Mouse (Mus musculus) limb, embryonic 13.5 days (tissue): ENCODE results near the gene Lhx6. TPM values are rescaled to one million over a fixed set of nuclear protein-coding genes. Genes with fewer than 3 reads are reported as not detected.

Experiments used
- ATAC-seq: fragments of 200-750 bp; cut with Nextera tagmentation; 2 replicates; pipeline ENCODE4 v1.8.0; 2017; ENCODE audit warnings: low read depth, moderate number of reproducible peaks, moderate TSS enrichment; ENCODE audit not compliant: low FRiP score
- H3K27ac ChIP-seq: fragments of 300-500 bp; sonication (generic); 2 replicates; pipeline ENCODE4 v1.5.1; 2015; ENCODE audit warnings: inconsistent platforms, mild to moderate bottlenecking, moderate library complexity
- H3K27me3 ChIP-seq: fragments of 300-500 bp; sonication (generic); 2 replicates; pipeline ENCODE4 v1.6.1; 2015; ENCODE audit warnings: mild to moderate bottlenecking, inconsistent platforms
- H3K36me3 ChIP-seq: fragments of 300-500 bp; sonication (generic); 2 replicates; pipeline ENCODE4 v1.6.1; 2015; ENCODE audit warnings: inconsistent platforms, mild to moderate bottlenecking, moderate library complexity
- H3K4me1 ChIP-seq: fragments of 300-500 bp; sonication (generic); 2 replicates; pipeline ENCODE4 v1.6.1; 2015; ENCODE audit warnings: inconsistent platforms
- H3K4me2 ChIP-seq: fragments of 300-500 bp; sonication (generic); replicated peaks from 2 replicates; pipeline ENCODE4 v1.6.1; 2015; ENCODE audit warnings: inconsistent platforms, mild to moderate bottlenecking, moderate library complexity
- H3K4me3 ChIP-seq: fragments of 300-500 bp; sonication (generic); 2 replicates; pipeline ENCODE4 v1.5.1; 2015; ENCODE audit warnings: moderate library complexity, mild to moderate bottlenecking, inconsistent platforms
- H3K9ac ChIP-seq: fragments of 300-500 bp; sonication (generic); 2 replicates; pipeline ENCODE4 v1.6.1; 2015; ENCODE audit warnings: mild to moderate bottlenecking, inconsistent platforms
- H3K9me3 ChIP-seq: fragments of 300-500 bp; sonication (generic); 2 replicates; pipeline ENCODE4 v1.6.1; 2016; ENCODE audit warnings: inconsistent platforms
- WGBS: fragments of 180-500 bp; shearing (Covaris S2); methylation state at CpG from one replicate; pipeline ENCODE4 v1.1.7; 2015; 5-methylcytosine and 5-hydroxymethylcytosine counted together
- polyA plus RNA-seq: library from polyadenylated mRNA; unstranded; fragments of >200 nt; fragmentation: Nextera tagmentation; extraction: Ambion mirVana; gene quantifications from 2 replicates; pipeline ENCODE4 v1.2.1, GENCODE M21; 2015

Lhx6 gene
- polyA plus RNA-seq, 1 experiment from 2014 or later: 0.92 TPM

DNA sequence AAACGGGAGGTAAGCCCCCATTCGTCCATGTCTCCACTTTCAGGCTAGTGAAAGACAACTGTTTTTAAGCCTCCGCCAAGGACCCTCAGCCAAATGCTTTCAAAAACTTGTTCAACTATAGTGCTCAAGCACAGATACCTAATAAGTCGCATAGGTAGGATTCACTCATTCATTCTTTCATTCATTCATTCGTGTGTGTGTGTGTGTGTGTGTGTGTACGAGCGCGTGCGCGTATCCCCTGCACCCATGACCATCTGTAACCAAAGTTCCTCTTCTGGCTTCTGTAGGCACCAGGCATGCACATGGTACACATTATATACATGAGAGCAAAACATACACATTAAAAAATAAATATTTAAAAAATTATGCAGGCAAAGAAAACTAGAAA is 55.6 kb downstream of the Lhx6 start:
- H3K9ac ChIP-seq: no peak overlapping the region
- no peak; the same call in 1 of the 2 replicates for ATAC-seq
- WGBS: 44% methylated on average over 10 of the region's 10 CpGs
- H3K4me1 ChIP-seq: peaks cover 15% of the 10 kb centered on the region
- H3K27ac ChIP-seq: no peak overlapping the region
- no peaks in the 10 kb centered on the region for H3K36me3 ChIP-seq
- peak overlapping the region; percentile 79 for H3K4me3 ChIP-seq
- H3K4me2 ChIP-seq: peak overlapping the region; percentile 74
- peaks cover 3% of the 10 kb centered on the region; the same call in 1 of the 2 replicates for H3K27me3 ChIP-seq
- no peaks in the 10 kb centered on the region for H3K9me3 ChIP-seq

- H3K9me3 ChIP-seq: no peaks in the 10 kb centered on the region
- H3K27ac ChIP-seq: no peak within 1 kb of the TSS
- peak within 1 kb of the TSS; percentile 79 for H3K4me3 ChIP-seq
- H3K36me3 ChIP-seq: peaks cover 5% of the 10 kb centered on the region
- no peaks in the 10 kb centered on the region for H3K27me3 ChIP-seq
- 1% methylated on average over 44 of the region's 44 CpGs for WGBS
- peak within 1 kb of the TSS; percentile 84 for H3K9ac ChIP-seq
- H3K4me1 ChIP-seq: peaks cover 15% of the 10 kb centered on the region
- peak; percentile 97 for ATAC-seq
- peak within 1 kb of the TSS; percentile 74 for H3K4me2 ChIP-seq
Observed at GRCm38 (mm10) chr2:36048748-36049566, 56.3 kb downstream of the Lhx6 start, which contains the start of the genes Ndufa8 and Morn5. Gene Ndufa8, minus strand, starts transcription at chr2:36049406. Gene Morn5, plus strand, starts transcription at chr2:36049458.

DNA sequence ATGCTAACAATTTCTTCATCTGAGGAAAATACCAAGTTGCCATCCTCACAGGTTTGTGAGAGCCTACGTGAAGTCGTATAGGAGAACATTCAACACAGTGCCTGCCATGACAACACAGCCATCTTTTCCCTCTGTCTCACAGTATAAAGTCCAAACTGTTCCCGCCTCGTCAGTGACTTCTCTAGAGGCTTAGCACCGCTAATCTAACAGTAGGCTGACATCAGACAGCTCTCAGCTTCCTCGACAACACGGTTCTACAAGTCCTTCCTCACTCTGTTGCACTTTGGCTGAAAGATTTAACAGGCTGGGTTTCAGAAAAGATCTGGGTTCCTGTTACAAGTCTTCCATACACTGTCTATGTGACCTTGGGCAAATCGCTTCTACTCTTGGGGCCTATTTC is 57.0 kb downstream of the Lhx6 start:
- no peaks in the 10 kb centered on the region for H3K27me3 ChIP-seq
- H3K4me3 ChIP-seq: peak overlapping the region; percentile 79
- peak overlapping the region; percentile 84 for H3K9ac ChIP-seq
- no peaks in the 10 kb centered on the region for H3K9me3 ChIP-seq
- H3K4me1 ChIP-seq: peaks cover 15% of the 10 kb centered on the region
- H3K4me2 ChIP-seq: peak overlapping the region; percentile 74
- no peak for ATAC-seq
- 77% methylated on average over 8 of the region's 8 CpGs for WGBS
- H3K36me3 ChIP-seq: peaks cover 13% of the 10 kb centered on the region
- H3K27ac ChIP-seq: no peak overlapping the region

DNA sequence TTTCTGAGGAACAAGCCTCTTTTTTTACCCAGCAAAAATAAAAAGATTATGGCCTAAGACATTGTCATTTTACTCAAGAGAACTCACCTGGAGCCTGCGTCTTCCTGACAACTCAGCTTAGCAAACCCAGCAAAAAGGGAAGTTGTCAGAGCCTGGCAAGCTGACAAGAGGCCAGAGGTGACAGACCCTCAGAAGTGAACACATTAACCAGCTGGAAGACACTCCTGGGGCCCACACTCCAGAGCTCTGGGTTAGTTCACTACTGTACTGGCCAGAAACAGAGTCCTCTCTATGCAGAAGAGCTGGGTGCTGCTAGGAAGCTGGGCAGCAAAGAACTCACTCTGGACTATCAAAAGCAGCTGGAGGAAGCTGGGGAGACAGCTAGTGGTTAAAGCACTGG is 64.3 kb downstream of the Lhx6 start:
- no peak for ATAC-seq
- H3K4me1 ChIP-seq: peaks cover 4% of the 10 kb centered on the region; the same call in 1 of the 2 replicates
- H3K27ac ChIP-seq: no peak overlapping the region
- no peaks in the 10 kb centered on the region for H3K27me3 ChIP-seq
- H3K4me3 ChIP-seq: no peak overlapping the region
- no peaks in the 10 kb centered on the region for H3K9me3 ChIP-seq
- 81% methylated on average over 1 of the region's 1 CpGs for WGBS
- H3K9ac ChIP-seq: no peak overlapping the region
- peaks cover 58% of the 10 kb centered on the region for H3K36me3 ChIP-seq
- H3K4me2 ChIP-seq: no peak overlapping the region

GRCm38 (mm10) chr2:36039297-36039985 is 65.8 kb downstream of the Lhx6 start:
- Histone ChIP-seq H3K4me3 (no peak overlapping the region), H3K36me3 (peaks cover 67% of the 10 kb centered on the region), H3K9me3 (no peaks in the 10 kb centered on the region), H3K4me1 (peaks cover 4% of the 10 kb centered on the region; the same call in 1 of the 2 replicates), H3K27ac (no peak overlapping the region), H3K4me2 (no peak overlapping the region), H3K9ac (no peak overlapping the region), H3K27me3 (no peaks in the 10 kb centered on the region)
- 77% methylated on average over 7 of the region's 7 CpGs for WGBS
- ATAC-seq: no peak

DNA sequence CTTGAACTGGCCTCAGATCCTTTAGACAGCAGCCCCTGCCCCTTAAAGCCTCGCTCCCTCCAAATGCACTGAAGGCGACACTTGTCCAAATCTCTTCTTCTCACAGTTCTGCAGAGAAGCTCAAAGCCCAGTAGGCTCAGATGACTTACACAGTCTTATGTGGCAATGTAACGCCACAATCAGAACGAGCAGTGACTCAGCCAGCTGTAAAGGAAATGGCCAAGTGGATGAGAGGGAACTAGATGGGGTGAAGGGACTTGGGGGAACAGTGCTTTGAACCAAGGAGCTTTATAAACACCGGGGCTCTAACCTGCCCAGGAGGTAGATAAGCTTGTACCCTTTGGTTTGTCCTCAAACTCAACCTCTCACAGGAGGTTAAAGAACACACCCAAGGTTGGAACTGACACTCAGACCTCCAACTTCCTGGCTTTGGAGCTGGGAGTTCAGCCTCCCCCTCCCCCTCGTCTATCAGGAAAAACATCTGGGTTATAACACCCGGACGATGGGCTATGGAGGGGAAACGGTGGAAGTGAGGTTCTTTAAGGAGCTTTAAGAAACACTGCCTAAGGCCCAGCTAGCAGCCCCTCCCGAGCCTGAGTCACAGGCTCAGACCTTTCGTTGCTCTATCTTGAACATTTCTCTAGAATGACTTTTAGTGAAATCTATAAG is 69.7 kb downstream of the Lhx6 start:
- WGBS: 53% methylated on average over 11 of the region's 11 CpGs
- Histone ChIP-seq H3K36me3 (peaks cover 49% of the 10 kb centered on the region), H3K9ac (no peak overlapping the region)

DNA sequence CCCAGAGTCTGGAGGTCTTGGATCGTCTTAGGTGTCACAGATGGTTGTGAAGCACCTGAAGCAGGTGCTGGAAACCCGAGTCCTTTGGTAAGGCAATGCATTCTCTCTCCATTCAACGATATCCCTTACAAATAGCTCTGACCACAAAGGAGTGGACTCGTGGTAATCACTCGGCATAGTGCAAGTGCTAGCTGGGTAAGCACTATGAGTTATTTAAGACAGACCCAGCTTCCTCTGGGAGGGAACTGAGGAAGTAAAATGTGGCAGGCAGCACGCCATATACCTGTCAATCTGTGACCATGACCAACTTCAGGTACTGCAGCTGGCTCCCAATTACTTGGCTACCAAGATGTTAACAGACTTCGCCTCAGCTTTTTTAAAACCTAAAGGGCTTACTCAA is 70.3 kb downstream of the Lhx6 start:
- peaks cover 49% of the 10 kb centered on the region for H3K36me3 ChIP-seq
- no peaks in the 10 kb centered on the region for H3K9me3 ChIP-seq
- H3K27me3 ChIP-seq: no peaks in the 10 kb centered on the region
- no peak overlapping the region for H3K4me2 ChIP-seq
- H3K9ac ChIP-seq: no peak overlapping the region
- no peak overlapping the region for H3K27ac ChIP-seq
- H3K4me1 ChIP-seq: no peaks in the 10 kb centered on the region
- 82% methylated on average over 7 of the region's 7 CpGs for WGBS
- H3K4me3 ChIP-seq: no peak overlapping the region
- ATAC-seq: no peak

More for the DNA sequence above, 69.7 kb downstream of the Lhx6 start:
- H3K27ac ChIP-seq: no peak overlapping the region
- no peaks in the 10 kb centered on the region for H3K9me3 ChIP-seq
- no peak for ATAC-seq
- H3K4me1 ChIP-seq: no peaks in the 10 kb centered on the region
- H3K4me2 ChIP-seq: no peak overlapping the region
- no peaks in the 10 kb centered on the region for H3K27me3 ChIP-seq
- H3K4me3 ChIP-seq: no peak overlapping the region

- no peak overlapping the region for H3K4me2 ChIP-seq
- no peaks in the 10 kb centered on the region for H3K27me3 ChIP-seq
- H3K27ac ChIP-seq: no peak overlapping the region
- no peaks in the 10 kb centered on the region for H3K9me3 ChIP-seq
- WGBS: 69% methylated on average over 7 of the region's 7 CpGs
- H3K4me3 ChIP-seq: no peak overlapping the region
- H3K9ac ChIP-seq: no peak overlapping the region
- ATAC-seq: no peak
- no peaks in the 10 kb centered on the region for H3K4me1 ChIP-seq
- H3K36me3 ChIP-seq: peaks cover 40% of the 10 kb centered on the region
Observed at GRCm38 (mm10) chr2:36033966-36034365, 71.2 kb downstream of the Lhx6 start.

DNA sequence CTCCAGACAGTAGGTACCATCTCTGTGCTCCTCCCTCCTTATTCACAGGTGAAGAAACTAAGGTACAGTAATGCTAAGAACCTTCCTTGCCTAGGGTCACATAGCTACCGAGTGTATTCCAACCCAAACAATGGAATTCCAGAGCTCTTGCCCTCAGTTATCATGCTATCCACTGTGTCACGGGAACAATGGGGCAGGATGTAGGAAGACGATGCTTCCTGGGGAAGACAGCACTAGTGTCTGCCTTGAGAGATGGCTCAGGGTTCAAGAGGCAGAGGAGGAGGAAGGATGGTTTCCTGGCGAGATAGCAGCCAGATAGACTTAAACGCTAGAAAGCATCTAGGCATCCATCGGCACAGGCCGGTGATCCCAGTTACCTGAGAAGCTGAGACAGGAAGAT is 72.3 kb downstream of the Lhx6 start:
- Histone ChIP-seq H3K4me1 (no peaks in the 10 kb centered on the region), H3K27me3 (no peaks in the 10 kb centered on the region), H3K27ac (no peak overlapping the region), H3K9ac (no peak overlapping the region), H3K9me3 (no peaks in the 10 kb centered on the region), H3K36me3 (peaks cover 30% of the 10 kb centered on the region), H3K4me2 (no peak overlapping the region), H3K4me3 (no peak overlapping the region)
- WGBS: 87% methylated on average over 7 of the region's 7 CpGs
- no peak for ATAC-seq

Other genes with a start within 250 kb of the Lhx6 start
- 0.85 and 1.0 TPM in 2 replicates for gene Ttll11, start 125.5 kb downstream of the Lhx6 start, polyA plus RNA-seq
- 200 and 208 TPM in 2 replicates for gene Ndufa8, start 56.0 kb downstream of the Lhx6 start, polyA plus RNA-seq
- 0.36 TPM in 1 of 2 replicates, not detected in the other for gene Morn5, start 56.0 kb downstream of the Lhx6 start, polyA plus RNA-seq
- 23.8 and 31.3 TPM in 2 replicates for gene Mrrf, start 31.0 kb upstream of the Lhx6 start, polyA plus RNA-seq
- gene Rbm18, start 31.4 kb upstream of the Lhx6 start, polyA plus RNA-seq: 85.9 and 94.2 TPM in 2 replicates
- gene Ptgs1, start 125.0 kb upstream of the Lhx6 start, polyA plus RNA-seq: 8.7 and 9.1 TPM in 2 replicates